Mouse (Mus musculus) ovary, postnatal 10 days (tissue): ENCODE data around the gene Oas1e.
A peak's percentile ranks its signal among the peaks of the same experiment; 100 is the strongest.
"Not testable (repeated sequence)": the region's sequence is repeated elsewhere in the genome, so short reads cannot be mapped to it uniquely, and the experiment has no call there.

ENCODE experiments used
- DNase-seq: peaks from one replicate; pipeline ENCODE4 v3.0.0; 2022; ENCODE audit warnings: low spot score

The Oas1e gene

GRCm38 (mm10) chr5:120795480-120796034, at the start of gene Oas1e:
Gene Oas1e (minus strand): TSS chr5:120795530.
- DNase-seq: not testable (repeated sequence)

- no peak for DNase-seq
Observed at GRCm38 (mm10) chr5:120844713-120845112, 49.4 kb upstream of the Oas1e start.

GRCm38 (mm10) chr5:120836731-120837585, 41.6 kb upstream of the Oas1e start:
- no peak for DNase-seq

DNA sequence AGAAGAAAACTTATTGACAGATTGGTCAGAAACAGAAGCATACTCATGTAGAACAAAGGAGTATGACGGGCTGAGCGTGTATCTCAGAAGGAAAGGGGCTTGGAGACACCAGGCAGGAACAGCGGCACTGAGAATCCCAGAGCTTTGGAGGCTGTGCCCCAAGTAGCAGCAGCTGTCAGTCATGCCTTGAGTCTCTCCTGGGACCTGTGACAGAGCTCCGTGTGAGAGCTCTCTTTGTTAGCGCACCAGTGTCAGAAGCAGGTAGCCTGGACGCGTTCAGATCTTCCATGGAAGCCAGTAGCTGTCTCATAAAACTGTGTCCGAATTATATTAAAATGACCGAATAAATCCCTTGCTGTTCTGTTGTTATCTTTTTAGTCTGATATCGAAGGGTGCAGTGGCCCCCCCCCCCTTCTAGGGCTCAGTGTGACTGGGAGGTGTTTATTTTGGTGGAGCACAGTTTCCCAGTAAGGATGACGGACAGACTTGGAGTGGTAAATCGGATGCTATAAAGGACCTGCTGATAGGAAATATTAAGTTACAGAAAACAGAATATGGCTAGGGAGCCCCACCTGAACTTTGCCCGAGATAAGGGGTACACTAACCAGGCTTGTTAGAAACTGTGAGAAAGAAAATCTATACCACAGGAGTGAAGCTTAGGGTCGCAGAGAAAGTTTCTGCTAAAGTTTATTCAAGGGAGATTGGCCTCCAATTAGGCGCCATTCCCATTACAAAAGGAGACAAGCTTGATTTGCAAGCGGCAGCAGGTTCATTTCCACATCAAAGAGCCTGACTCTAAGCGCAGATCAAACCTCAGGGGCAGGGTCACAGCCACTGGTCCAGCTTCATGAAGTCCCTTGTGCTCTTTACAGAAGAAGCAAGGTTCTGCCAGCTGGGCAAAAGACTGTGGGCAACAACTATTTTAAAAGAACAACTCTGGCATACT, 38.3 kb upstream of the Oas1e start:
- DNase-seq: no peak

- no peak for DNase-seq
Observed at GRCm38 (mm10) chr5:120831031-120831430, 35.7 kb upstream of the Oas1e start.

DNA sequence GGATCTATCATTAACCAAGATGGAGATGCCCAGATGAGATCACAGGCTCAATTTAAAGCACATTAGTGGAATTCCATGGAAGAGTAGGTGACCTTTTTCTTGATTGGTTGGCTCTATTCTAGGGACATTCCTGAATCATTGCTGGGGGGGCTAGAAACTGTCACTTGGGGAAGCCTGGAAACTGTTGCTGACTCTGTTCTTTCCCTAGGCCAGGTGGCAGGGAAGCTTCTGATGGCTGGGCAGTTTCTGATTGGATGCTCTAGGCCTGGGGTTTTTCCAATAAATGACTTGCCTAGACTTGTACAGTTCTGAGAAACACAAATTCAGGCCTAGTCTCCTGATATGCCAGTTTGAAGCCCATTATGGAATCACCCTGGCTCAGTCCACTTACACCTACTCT, 23.7 kb upstream of the Oas1e start:
- no peak for DNase-seq

DNA sequence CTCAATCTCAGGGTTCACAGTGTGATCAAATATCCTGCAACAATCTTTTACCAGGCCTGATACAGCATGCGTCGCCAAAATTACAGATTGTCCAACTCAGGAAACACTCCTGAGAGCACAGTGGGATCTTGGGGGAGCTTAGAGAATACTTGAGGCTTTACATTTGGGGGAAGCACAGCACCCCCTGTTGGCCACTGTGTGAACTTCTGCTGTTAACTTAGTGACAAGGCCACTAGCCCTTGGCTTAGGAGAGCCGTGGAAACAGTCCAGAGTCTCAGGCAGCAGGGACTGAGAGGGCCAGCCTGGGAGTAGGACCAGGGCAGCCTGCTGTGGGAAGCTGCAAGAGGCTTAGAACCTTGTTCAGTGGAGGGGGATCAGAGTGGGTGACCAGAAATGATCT, 20.6 kb upstream of the Oas1e start:
- DNase-seq: no peak

DNA sequence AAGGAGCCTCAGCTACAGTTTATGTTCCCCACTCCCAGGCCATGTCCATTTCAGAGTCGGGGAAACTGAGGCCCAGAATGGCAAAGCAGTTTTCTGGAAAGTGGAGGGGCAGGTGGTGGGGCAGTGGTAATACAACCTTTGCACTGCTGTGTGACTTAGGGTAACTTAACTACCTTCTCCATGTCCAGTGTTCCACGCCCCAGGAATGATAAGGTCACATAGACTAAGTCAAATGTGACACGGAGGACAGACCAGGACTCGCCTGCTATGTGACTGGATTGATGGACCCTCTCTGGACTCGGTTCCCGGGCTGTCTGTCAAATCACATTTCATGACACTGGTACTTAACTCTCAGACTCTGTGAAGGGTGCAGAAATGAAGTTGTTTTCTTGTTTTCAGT, 17.7 kb upstream of the Oas1e start:
- DNase-seq: no peak

DNA sequence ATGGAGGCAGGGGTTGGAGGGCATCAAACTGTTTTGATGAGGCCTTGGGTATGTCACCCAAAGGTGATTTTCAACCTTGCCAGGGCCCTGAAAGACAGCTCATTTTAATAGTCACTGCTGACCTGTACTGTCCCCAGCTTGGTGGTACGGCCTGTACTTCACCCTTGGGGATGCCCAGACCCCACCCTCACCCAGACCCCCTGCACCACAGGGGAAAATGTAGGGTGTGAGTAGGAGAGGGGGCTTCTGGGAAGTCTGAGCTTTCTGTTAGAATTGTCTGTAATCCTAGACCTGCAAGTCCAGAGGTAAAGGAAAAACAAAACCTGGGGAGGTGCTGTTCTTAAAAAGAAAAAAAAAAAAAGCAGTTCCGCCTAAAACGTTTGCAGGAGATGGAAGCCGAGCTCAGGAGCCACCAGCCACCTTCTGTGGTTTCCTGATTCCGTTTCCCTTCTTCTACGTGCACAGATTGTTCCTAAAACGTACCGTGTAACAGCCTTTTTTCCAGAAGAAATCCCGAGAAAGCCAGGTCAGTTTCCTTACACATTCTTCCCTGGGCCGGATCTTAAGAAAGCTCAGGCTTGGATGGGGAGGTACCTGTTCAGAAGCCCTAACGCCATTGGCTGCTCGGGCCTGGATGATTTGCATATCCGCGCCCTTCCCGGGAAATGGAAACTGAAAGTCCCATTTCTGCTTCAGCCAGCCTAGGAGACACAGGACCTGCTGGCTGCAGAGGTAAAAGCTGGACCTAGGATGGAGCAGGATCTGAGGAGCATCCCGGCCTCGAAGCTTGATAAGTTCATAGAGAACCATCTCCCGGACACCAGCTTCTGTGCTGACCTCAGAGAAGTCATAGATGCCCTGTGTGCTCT, 16.9 kb upstream of the Oas1e start, which contains the start of gene Oas1c:
Oas1c (minus strand) TSS at position 564 of the 869 bp plus-strand sequence.
- DNase-seq: peak; percentile 56

DNA sequence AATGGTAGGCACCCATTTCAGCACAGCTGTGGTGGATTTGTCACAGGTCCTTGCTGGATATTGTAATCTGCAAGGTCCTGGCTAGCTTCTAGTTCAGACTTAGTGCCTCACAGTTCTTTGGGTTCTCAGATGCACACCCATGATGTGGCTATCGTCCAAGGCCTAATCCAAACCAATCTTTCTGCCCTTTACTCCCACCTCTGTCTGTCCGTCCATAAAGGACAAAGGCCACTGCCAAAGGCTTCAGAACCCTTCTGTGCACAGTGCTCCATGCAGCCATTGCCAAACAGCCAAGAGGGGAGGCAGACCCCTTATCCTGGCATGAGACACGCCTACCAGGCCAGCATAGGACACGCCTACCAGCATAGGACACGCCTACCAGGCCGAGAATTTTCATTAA, 13.8 kb upstream of the Oas1e start:
- DNase-seq: no peak

DNA sequence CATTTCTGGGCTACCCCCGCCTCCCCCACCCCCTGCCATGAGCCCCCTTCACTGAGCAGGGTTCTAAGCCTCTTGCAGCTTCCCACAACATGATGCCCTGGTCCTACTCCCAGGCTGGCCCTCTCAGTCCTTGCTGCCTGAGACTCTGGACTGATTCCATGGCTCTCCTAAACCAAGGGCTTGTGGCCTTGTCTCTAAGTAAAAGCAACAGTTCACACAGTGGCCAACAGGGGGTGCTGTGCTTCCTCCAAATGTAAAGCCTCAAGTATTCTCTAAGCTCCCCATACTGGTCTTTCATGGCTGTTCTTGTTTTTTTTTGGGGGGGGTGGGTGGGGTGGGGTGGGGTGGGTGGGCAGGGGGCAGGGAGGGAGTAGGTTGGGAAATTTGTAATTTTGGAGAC, 11.1 kb upstream of the Oas1e start:
- no peak for DNase-seq

- DNase-seq: no peak
Observed at GRCm38 (mm10) chr5:120803596-120803995, 8.3 kb upstream of the Oas1e start.

GRCm38 (mm10) chr5:120798943-120799342, 3.6 kb upstream of the Oas1e start:
- not testable (repeated sequence) for DNase-seq

GRCm38 (mm10) chr5:120798147-120798546, 2.8 kb upstream of the Oas1e start:
- DNase-seq: not testable (repeated sequence)

- DNase-seq: no peak
Observed at GRCm38 (mm10) chr5:120793043-120793442, 2.3 kb downstream of the Oas1e start.

DNA sequence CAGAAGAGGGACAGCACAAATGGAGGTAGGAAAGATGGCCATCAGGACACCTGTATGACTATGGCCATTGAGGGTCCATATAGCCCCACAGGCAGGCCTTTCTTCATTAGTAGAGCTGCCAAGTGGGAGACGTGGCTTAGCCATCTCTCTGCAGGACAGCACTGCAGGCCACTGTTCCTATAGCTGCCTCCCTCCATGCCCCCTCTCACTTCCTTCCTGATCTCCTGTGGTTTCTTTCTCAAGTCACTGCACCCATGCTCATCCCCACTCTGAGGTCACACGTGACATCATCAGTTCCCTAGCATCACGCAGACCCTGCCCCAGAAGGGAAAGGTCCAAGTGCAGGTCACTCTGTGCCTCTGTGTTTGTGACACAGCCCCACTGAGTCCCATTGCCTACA, 8.3 kb downstream of the Oas1e start:
- no peak for DNase-seq

GRCm38 (mm10) chr5:120782446-120782845, 12.9 kb downstream of the Oas1e start:
- DNase-seq: no peak

DNA sequence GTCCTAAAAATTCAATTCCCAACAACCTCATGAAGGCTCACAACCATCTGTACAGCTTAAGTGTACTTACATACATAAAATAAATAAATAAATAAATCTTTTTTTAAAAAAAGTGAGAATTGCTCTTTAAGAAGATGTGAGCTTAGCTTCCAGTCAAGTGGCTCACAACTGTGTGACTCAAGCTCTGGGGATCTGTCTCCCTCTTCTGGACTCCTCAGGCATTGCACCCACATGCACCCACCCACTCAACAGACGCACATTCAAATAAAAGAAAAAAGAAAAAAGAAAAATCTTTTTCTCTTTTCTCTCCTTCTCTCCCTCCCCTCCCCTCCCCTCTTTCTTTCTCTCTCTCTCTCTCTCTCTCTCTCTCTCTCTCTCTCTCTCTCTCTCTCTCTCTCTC, 13.7 kb downstream of the Oas1e start:
- DNase-seq: no peak

DNA sequence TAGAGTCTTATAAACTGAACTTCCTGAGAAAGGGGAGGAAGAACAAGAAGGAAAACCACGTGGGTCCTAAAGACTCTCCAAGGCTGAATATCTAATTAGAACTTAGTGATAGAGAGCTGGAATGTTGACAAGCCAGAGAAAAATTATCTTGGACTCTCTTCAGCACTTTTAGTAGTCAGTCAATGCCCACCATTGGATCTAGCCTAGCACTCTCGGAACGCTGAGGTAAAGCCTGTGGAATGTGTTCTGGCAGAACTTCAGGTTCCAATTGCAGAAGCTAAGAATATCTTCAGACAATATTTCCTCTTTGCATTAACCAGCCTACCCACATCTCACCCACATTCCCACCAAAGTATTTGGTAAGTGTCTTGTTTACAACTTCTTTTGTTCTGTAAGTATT, 15.4 kb downstream of the Oas1e start:
- no peak for DNase-seq

GRCm38 (mm10) chr5:120778941-120779340, 16.4 kb downstream of the Oas1e start:
- no peak for DNase-seq

DNA sequence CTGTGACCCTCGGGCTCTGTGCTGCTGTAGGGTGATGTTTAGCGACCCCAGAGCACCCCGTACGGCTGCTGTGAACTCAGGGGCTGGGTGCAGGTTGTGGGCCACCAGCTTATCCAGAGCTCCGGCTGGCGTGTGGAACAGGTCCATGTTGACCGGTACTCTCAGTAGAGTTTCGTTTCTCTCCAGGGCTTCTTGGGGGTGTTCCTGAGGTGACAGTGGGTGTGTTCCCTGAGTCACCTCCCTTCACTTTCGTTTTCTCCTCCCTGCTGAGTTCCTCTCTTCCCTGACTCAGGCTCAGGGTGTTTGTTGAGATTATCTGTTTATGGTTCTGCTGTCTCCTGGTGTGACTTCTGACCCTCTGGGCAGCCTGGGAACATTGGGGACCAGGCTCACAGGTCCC, 17.9 kb downstream of the Oas1e start, which contains the start of gene Oas3:
Oas3 (minus strand) TSS at position 184 of the 400 bp plus-strand sequence.
- DNase-seq: no peak
